In genomic region chr4:32358602-32359464, GRCm38 (mm10) we compare ENCODE assay signal across 9 mouse cellular contexts.
DNase-seq lines count a peak whose midpoint lies in the region; ATAC-seq and TF ChIP-seq lines count a peak whose summit lies in the region.
"Had no signal": no experiment of that assay in that cellular context is flagged by ENCODE, and none has a peak within 500 bp of the region (broad histone marks: within the 10 kb centered on the region; RNA-seq: fewer than 3 reads in every experiment).

No protein-coding gene starts in this region.

- TF ChIP-seq CTCF in layer of hippocampus, adult 2 months (conservative IDR thresholded peaks at IDR 0.05) = no peak
- no peak for TF ChIP-seq CTCF in midbrain, postnatal 0 days (IDR thresholded peaks at IDR 0.05)

- no peak; the same call in 1 of the 2 replicates for ATAC-seq in embryonic facial prominence, embryonic 13.5 days (ENCODE audit: insufficient number of reproducible peaks, insufficient read depth, low FRiP score, low TSS enrichment, low read depth)
- peak; percentile 73 for ATAC-seq in midbrain, postnatal 0 days (ENCODE audit: low FRiP score)

- no peak overlapping the region for H3K4me3 ChIP-seq in layer of hippocampus, adult 2 months
- H3K4me3 ChIP-seq in embryonic facial prominence, embryonic 13.5 days = no peak overlapping the region
- H3K4me3 ChIP-seq in hindbrain, embryonic 10.5 days = no peak overlapping the region
- H3K4me3 ChIP-seq in midbrain, postnatal 0 days (ENCODE audit: low read depth, low read length) = no peak overlapping the region

- H3K4me1 ChIP-seq in embryonic facial prominence, embryonic 13.5 days = peaks cover 45% of the 10 kb centered on the region
- peaks cover 52% of the 10 kb centered on the region for H3K4me1 ChIP-seq in hindbrain, embryonic 10.5 days (replicated peaks)
- peaks cover 13% of the 10 kb centered on the region; the same call in 1 of the 2 replicates for H3K4me1 ChIP-seq in midbrain, postnatal 0 days (ENCODE audit: insufficient read depth, low read length)

- peak overlapping the region; percentile 51; the same call in 1 of the 2 replicates for H3K27ac ChIP-seq in layer of hippocampus, adult 2 months
- peak overlapping the region; percentile 68 for H3K27ac ChIP-seq in embryonic facial prominence, embryonic 13.5 days
- peak overlapping the region; percentile 85 for H3K27ac ChIP-seq in hindbrain, embryonic 10.5 days
- peak overlapping the region; percentile 59 for H3K27ac ChIP-seq in midbrain, postnatal 0 days (ENCODE audit: low read depth, low read length)

- H3K27me3 ChIP-seq in embryonic facial prominence, embryonic 13.5 days = peaks cover under 1% of the 10 kb centered on the region; the same call in 1 of the 2 replicates
- H3K27me3 ChIP-seq in hindbrain, embryonic 10.5 days (ENCODE audit: insufficient read depth, poor library complexity, severe bottlenecking) = no peaks in the 10 kb centered on the region
- H3K27me3 ChIP-seq in midbrain, postnatal 0 days (ENCODE audit: insufficient read depth, low read length) = no peaks in the 10 kb centered on the region

- H3K9me3 ChIP-seq in embryonic facial prominence, embryonic 13.5 days = no peaks in the 10 kb centered on the region
- H3K9me3 ChIP-seq in hindbrain, embryonic 10.5 days = no peaks in the 10 kb centered on the region
- H3K9me3 ChIP-seq in midbrain, postnatal 0 days (ENCODE audit: low read length) = no peaks in the 10 kb centered on the region

- no peak for DNase-seq in layer of hippocampus, adult 2 months (ENCODE audit: low spot score in 2 of 2)
- DNase-seq in layer of hippocampus, adult 18-20 months (ENCODE audit: low spot score in 2 of 2) = no peak
- peak; percentile 48 for DNase-seq in hindbrain, embryonic 10.5 days (ENCODE audit: low spot score)
- DNase-seq in midbrain, postnatal 0 days (ENCODE audit: low spot score) = peak; percentile 79
- DNase-seq in adipocyte (ENCODE audit: low spot score) = no peak
- no peak for DNase-seq in cerebellum, postnatal 25 days
- no peak for DNase-seq in cerebellum, adult 18-20 months

- no peak overlapping the region for H3K9ac ChIP-seq in embryonic facial prominence, embryonic 13.5 days
- H3K9ac ChIP-seq in midbrain, postnatal 0 days (replicated peaks; ENCODE audit: low read length, poor library complexity, severe bottlenecking) = no peak overlapping the region

- peak overlapping the region; percentile 44 for H3K4me2 ChIP-seq in embryonic facial prominence, embryonic 13.5 days
- H3K4me2 ChIP-seq in midbrain, postnatal 0 days (ENCODE audit: low read depth, low read length, poor library complexity, severe bottlenecking) = peak overlapping the region; percentile 18

- no peaks in the 10 kb centered on the region for H3K36me3 ChIP-seq in embryonic facial prominence, embryonic 13.5 days
- H3K36me3 ChIP-seq in hindbrain, embryonic 10.5 days = no peaks in the 10 kb centered on the region
- H3K36me3 ChIP-seq in midbrain, postnatal 0 days (ENCODE audit: insufficient read depth, low read length) = no peaks in the 10 kb centered on the region
- H3K36me3 ChIP-seq: G1E had no signal

- 19% methylated on average over 12 of the region's 12 CpGs for WGBS in embryonic facial prominence, embryonic 13.5 days
- WGBS in hindbrain, embryonic 10.5 days = 42% methylated on average over 12 of the region's 12 CpGs
- 16% methylated on average over 12 of the region's 12 CpGs for WGBS in midbrain, postnatal 0 days

Comparison
In these comparisons a context has a peak if more than half of its experiments do, and no peak if none do; other contexts are left out.
1. DNase-seq: peak in hindbrain, embryonic 10.5 days (single experiment) and midbrain, postnatal 0 days (single experiment); none in layer of hippocampus, adult 2 months (0 of 2), layer of hippocampus, adult 18-20 months (0 of 2), adipocyte (single experiment), cerebellum, postnatal 25 days (0 of 2) and cerebellum, adult 18-20 months (0 of 2).
2. Peak in every context shown above with its lines, with median percentiles within 50 percentile points of each other: H3K27ac ChIP-seq.